Mouse (Mus musculus): ENCODE measurements around the gene Capn12.

GRCm38 (mm10) chr7:28864288-28864750, 16.9 kb upstream of the Capn12 start:
- TF ChIP-seq CTCF (IDR thresholded peaks at IDR 0.05; ENCODE audit: low read depth) (no peak), EP300 (IDR thresholded peaks at IDR 0.05; ENCODE audit: low read depth) (no peak)

Measured in liver, embryonic 14.5 days (tissue).